Mouse (Mus musculus) kidney, postnatal 0 days (tissue): Measurements from ENCODE around the gene Cd72. TPM values are rescaled to one million over a fixed set of nuclear protein-coding genes. Genes with fewer than 3 reads are reported as not detected.
A peak's percentile ranks its signal among the peaks of the same experiment; 100 is the strongest.

Experiments
- ATAC-seq: fragments of 200-750 bp; cut with Nextera tagmentation; replicated peaks from 2 replicates; pipeline ENCODE4 v1.8.0; 2017; ENCODE audit warnings: low read depth, moderate number of reproducible peaks, moderate TSS enrichment, moderate library complexity; ENCODE audit not compliant: low FRiP score
- DNase-seq: peaks from one replicate; pipeline ENCODE4 v3.0.0-alpha.2; 2016; ENCODE audit warnings: low spot score
- H3K27ac ChIP-seq: fragments of 300-500 bp; sonication (generic); 2 replicates; pipeline ENCODE4 v1.5.1; 2014; ENCODE audit warnings: mild to moderate bottlenecking
- H3K27me3 ChIP-seq: fragments of 300-500 bp; sonication (generic); 2 replicates; pipeline ENCODE4 v1.6.1; 2014; ENCODE audit warnings: low read length, mixed read lengths; ENCODE audit not compliant: insufficient read depth
- H3K36me3 ChIP-seq: fragments of 300-500 bp; sonication (generic); 2 replicates; pipeline ENCODE4 v1.6.1; 2014; ENCODE audit warnings: low read length, mixed read lengths; ENCODE audit not compliant: insufficient read depth
- H3K4me1 ChIP-seq: fragments of 300-500 bp; sonication (generic); replicated peaks from 2 replicates; pipeline ENCODE4 v1.6.1; 2014; ENCODE audit warnings: antibody characterized with exemption, low read length, mixed read lengths; ENCODE audit not compliant: insufficient read depth
- H3K4me2 ChIP-seq: fragments of 300-500 bp; sonication (generic); 2 replicates; pipeline ENCODE4 v1.6.1; 2014; ENCODE audit warnings: mild to moderate bottlenecking, low read length, moderate library complexity, mixed read lengths
- H3K4me3 ChIP-seq: fragments of 300-500 bp; sonication (generic); replicated peaks from 2 replicates; pipeline ENCODE4 v1.5.1; 2014; ENCODE audit warnings: low read depth, low read length
- H3K9ac ChIP-seq: fragments of 300-500 bp; sonication (generic); 2 replicates; pipeline ENCODE4 v1.6.1; 2014; ENCODE audit warnings: low read depth, low read length
- H3K9me3 ChIP-seq: fragments of 300-500 bp; sonication (generic); replicated peaks from 2 replicates; pipeline ENCODE4 v1.6.1; 2016; ENCODE audit warnings: low read length, inconsistent platforms, mixed read lengths
- CTCF ChIP-seq: IDR thresholded peaks from 2 replicates; pipeline ENCODE4 v1.5.1; 2016; ENCODE audit warnings: antibody characterized with exemption, low read depth, mild to moderate bottlenecking, moderate library complexity
- WGBS: fragments of 180-500 bp; shearing (Covaris S2); extraction: QIAGEN DNeasy Blood & Tissue Kit; methylation state at CpG from one replicate; pipeline ENCODE4 v1.1.7; 2014; 5-methylcytosine and 5-hydroxymethylcytosine counted together
- polyA plus RNA-seq: library from polyadenylated mRNA; unstranded; fragments of >200 nt; fragmentation: Nextera tagmentation; extraction: Ambion mirVana; gene quantifications from 2 replicates; pipeline ENCODE4 v1.2.1, GENCODE M21; 2015

Gene Cd72
- polyA plus RNA-seq, 1 experiment from 2014 or later, result 5.0 TPM

DNA sequence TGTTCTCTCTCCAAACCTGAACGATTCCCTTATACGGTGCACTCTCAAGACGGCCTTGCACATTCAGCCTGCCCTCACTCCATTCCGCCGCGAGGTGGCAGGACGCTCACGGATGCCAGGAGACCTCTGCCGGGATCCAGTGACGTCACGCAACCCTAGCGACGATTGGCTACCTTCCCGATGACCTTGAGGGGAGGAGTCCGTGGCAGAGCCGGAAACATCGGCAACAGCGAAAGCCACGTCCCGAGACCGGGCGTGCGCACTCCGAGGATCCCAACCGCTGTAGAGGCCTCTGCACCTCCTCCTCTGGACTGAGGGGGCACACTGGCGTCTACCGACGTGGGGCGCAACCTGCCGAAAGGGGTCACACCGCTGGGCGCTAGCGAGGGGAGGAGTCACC, 12.4 kb downstream of the Cd72 start:
- ATAC-seq (peak; percentile 94), DNase-seq (peak; percentile 99)
- H3K4me2 ChIP-seq, result peak overlapping the region; percentile 97
- peaks cover 16% of the 10 kb centered on the region for H3K36me3 ChIP-seq
- no peaks in the 10 kb centered on the region for H3K9me3 ChIP-seq
- WGBS, result under 1% methylated on average over 33 of the region's 33 CpGs
- H3K27ac ChIP-seq, result peak overlapping the region; percentile 96
- peak overlapping the region; percentile 79 for H3K4me3 ChIP-seq
- peak overlapping the region; percentile 97 for H3K9ac ChIP-seq
- H3K27me3 ChIP-seq, result no peaks in the 10 kb centered on the region
- TF ChIP-seq CTCF, result peak; percentile 99
- H3K4me1 ChIP-seq, result peaks cover 8% of the 10 kb centered on the region; the same call in 1 of the 2 replicates

DNA sequence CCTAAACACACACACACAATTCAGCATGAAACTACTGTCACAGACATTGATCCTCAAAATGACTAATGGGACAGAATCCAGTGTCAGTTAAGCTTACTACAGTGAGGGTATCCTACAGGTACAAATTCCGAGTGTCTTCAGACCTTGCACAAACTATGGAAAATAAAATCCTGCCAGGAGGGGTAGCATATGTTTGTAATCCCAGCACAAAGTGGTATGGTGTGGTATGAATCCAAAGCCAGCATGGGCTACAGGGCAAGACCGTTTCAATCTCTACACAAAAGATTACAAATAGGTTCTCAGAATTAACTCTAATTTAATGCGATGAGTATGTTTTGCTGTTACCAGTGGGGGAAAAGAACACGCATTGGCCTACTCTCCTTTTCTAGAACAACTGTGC, 12.8 kb downstream of the Cd72 start, which contains the start of gene Tesk1:
TSS of gene Tesk1 (plus strand) at position 301 of the 400 bp plus-strand sequence.
- H3K9me3 ChIP-seq, result no peaks in the 10 kb centered on the region
- H3K4me2 ChIP-seq, result peak within 1 kb of the TSS; percentile 97
- no peak for DNase-seq
- H3K36me3 ChIP-seq, result peaks cover 12% of the 10 kb centered on the region
- H3K9ac ChIP-seq, result peak within 1 kb of the TSS; percentile 97
- H3K4me3 ChIP-seq, result peak within 1 kb of the TSS; percentile 79
- no peak for ATAC-seq
- no peaks in the 10 kb centered on the region for H3K27me3 ChIP-seq
- WGBS, result 31% methylated on average over 4 of the region's 4 CpGs
- peak within 1 kb of the TSS; percentile 96 for H3K27ac ChIP-seq
- no peak for TF ChIP-seq CTCF
- H3K4me1 ChIP-seq, result peaks cover 8% of the 10 kb centered on the region; the same call in 1 of the 2 replicates

DNA sequence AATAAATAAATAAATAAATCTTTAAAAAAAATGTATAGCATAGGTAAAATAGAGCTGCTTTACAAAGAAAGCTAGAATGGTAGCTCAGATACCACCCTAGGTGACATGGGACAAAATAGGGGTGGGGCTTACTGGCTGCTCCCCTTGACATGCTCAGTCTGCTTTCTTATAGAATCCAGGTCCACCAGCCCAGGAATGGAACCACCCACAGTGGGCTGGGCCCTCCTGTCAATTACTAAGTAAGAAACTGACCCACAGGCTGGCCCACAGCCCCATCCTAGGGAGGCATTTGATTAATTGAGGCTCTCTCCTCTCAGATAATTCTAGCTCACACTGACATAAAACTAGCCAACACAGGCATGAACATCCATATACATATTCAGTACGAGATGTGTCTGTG, 21.6 kb downstream of the Cd72 start:
- Histone ChIP-seq H3K9ac (no peak overlapping the region), H3K9me3 (no peaks in the 10 kb centered on the region), H3K27ac (no peak overlapping the region), H3K27me3 (no peaks in the 10 kb centered on the region), H3K4me2 (no peak overlapping the region), H3K4me1 (no peaks in the 10 kb centered on the region; the same call in 1 of the 2 replicates), H3K4me3 (no peak overlapping the region), H3K36me3 (no peaks in the 10 kb centered on the region)
- WGBS, result 82% methylated on average over 1 of the region's 1 CpGs
- ATAC-seq (no peak), DNase-seq (no peak)
- no peak for TF ChIP-seq CTCF

- Histone ChIP-seq H3K9ac (no peak overlapping the region), H3K4me2 (no peak overlapping the region), H3K4me1 (no peaks in the 10 kb centered on the region; the same call in 1 of the 2 replicates), H3K36me3 (peaks cover 1% of the 10 kb centered on the region; the same call in 1 of the 2 replicates), H3K27ac (no peak overlapping the region), H3K27me3 (no peaks in the 10 kb centered on the region), H3K9me3 (no peaks in the 10 kb centered on the region), H3K4me3 (no peak overlapping the region)
- WGBS, result 1% methylated on average over 4 of the region's 4 CpGs
- DNase-seq (peak; percentile 97), ATAC-seq (0 out of 2 replicates have a peak, but pooled peaks have one; percentile 35)
- TF ChIP-seq CTCF, result peak; percentile 95
These were observed 22.7 kb downstream of the Cd72 start for GRCm38 (mm10) chr4:43431690-43432089.

DNA sequence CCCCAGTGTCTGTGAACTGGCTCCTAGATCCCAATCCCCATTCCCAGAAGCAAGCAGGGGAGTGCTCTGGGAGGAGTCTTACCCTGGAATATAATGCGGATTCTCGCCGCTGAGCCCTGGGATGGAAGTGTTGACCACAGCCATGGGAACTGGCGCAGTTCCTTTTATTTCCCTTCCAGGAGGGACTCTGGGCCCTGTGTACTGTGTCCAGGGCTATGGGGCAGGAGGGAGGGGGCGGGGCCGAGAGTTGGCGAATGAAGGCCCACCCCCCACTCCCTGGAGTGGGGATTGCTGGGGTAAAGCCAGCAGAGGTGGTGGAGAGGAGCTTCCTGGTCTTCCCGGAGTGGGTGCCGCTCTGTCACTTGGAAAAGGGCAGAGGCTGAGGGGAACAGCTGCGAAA, 25.5 kb downstream of the Cd72 start, which contains the start of gene Fam166b:
TSS of gene Fam166b (minus strand) at position 189 of the 400 bp plus-strand sequence.
- Histone ChIP-seq H3K4me2 (peak within 1 kb of the TSS; percentile 32; the same call in 1 of the 2 replicates), H3K4me3 (no peak within 1 kb of the TSS), H3K4me1 (no peaks in the 10 kb centered on the region; the same call in 1 of the 2 replicates), H3K27me3 (no peaks in the 10 kb centered on the region), H3K9me3 (no peaks in the 10 kb centered on the region), H3K9ac (peak within 1 kb of the TSS; percentile 1; the same call in 1 of the 2 replicates), H3K36me3 (peaks cover 19% of the 10 kb centered on the region), H3K27ac (no peak within 1 kb of the TSS)
- ATAC-seq, result peak; percentile 21; the same call in 1 of the 2 replicates
- 13% methylated on average over 10 of the region's 10 CpGs for WGBS
- peak; percentile 46 for DNase-seq
- no peak for TF ChIP-seq CTCF

GRCm38 (mm10) chr4:43428180-43428861, 26.1 kb downstream of the Cd72 start:
- H3K9me3 ChIP-seq, result no peaks in the 10 kb centered on the region
- H3K4me3 ChIP-seq, result no peak overlapping the region
- WGBS, result 40% methylated on average over 16 of the region's 16 CpGs
- no peak for TF ChIP-seq CTCF
- H3K9ac ChIP-seq, result peak overlapping the region; percentile 1; the same call in 1 of the 2 replicates
- H3K27ac ChIP-seq, result no peak overlapping the region
- no peaks in the 10 kb centered on the region; the same call in 1 of the 2 replicates for H3K4me1 ChIP-seq
- no peaks in the 10 kb centered on the region for H3K27me3 ChIP-seq
- peak overlapping the region; percentile 32; the same call in 1 of the 2 replicates for H3K4me2 ChIP-seq
- DNase-seq (no peak), ATAC-seq (peak; percentile 35; the same call in 1 of the 2 replicates)
- H3K36me3 ChIP-seq, result peaks cover 23% of the 10 kb centered on the region
